Mouse (Mus musculus): ENCODE results near the gene Txnrd1. TPM values are rescaled to one million over a fixed set of nuclear protein-coding genes. Genes with fewer than 3 reads are reported as not detected.

Gene Txnrd1
- total and polyA plus RNA-seq, 2 experiments from 2014 or later: 30.4 to 35.0 TPM

DNA sequence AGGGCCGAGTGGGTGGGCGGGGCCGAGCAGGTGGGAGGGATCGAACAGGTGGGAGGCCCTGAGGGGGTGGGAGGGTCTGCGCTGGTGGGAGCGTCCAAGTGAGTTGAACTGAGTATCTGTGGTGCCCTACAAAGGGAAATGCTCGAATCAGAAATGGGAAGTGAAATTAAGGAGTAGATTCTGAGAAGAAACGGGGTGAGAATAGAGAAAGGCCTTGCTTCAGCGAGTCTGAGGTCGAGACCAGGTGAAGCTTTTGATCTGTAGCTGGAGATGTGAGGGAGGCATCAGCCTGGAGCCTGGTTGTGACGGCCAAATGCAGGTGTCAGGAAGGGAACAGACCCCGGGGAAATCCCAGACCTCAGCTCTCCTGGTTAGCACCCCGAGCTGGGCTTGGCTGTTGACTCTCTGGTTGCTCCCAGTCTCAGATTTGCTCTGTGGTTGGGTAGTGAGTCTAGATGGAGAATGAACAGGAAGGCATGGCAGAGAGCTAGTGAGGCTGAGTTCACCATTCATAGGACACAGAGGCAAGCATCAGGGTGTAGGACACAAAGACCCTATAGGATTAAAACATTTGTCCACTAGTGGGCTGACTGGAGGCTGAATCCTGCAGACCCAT lies 101.4 kb downstream of the Txnrd1 start:
- Histone ChIP-seq H3K36me3 (replicated peaks; ENCODE audit: control insufficient read depth, insufficient read depth, low read length) (no peaks in the 10 kb centered on the region), H3K27ac (ENCODE audit: low read depth) (no peak overlapping the region), H3K27me3 (ENCODE audit: control insufficient read depth, insufficient read depth, low read length) (0 out of 2 replicates have a peak, but pooled peaks cover 4% of the 10 kb centered on the region), H3K4me3 (ENCODE audit: low read depth, low read length) (no peak overlapping the region), H3K9me3 (replicated peaks; ENCODE audit: control insufficient read depth, low read length) (no peaks in the 10 kb centered on the region), H3K9ac (replicated peaks; ENCODE audit: low read depth, low read length) (no peak overlapping the region), H3K4me2 (ENCODE audit: low read depth, low read length) (no peak overlapping the region), H3K4me1 (ENCODE audit: control insufficient read depth, insufficient read depth) (no peaks in the 10 kb centered on the region)
- no peak for DNase-seq (ENCODE audit: low spot score)
- no peak for ATAC-seq (ENCODE audit: insufficient read depth, low read depth)
- 80% methylated on average over 13 of the region's 13 CpGs for WGBS
- no peak for TF ChIP-seq CTCF (IDR thresholded peaks at IDR 0.05; ENCODE audit: low read depth)
- no peak for TF ChIP-seq EP300 (IDR thresholded peaks at IDR 0.05; ENCODE audit: low read depth)

DNA sequence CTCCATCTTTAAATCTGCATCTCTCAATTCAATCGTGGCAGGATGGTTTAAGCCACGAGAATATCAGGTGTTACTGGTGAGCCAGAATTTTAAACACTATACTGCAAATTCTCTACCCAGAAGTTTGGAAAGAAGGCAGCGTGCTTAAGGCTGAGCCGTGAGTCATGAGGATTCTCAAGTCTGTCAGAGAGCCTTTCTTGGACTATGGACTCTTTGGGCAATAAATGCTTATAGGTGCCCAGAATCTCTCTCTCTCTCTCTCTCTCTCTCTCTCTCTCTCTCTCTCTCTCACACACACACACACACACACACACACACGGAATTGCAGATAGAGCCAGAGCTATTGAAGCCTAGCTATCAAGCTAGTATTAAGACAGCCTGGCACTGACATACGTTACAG lies 102.0 kb downstream of the Txnrd1 start:
- H3K4me1 ChIP-seq (ENCODE audit: control insufficient read depth, insufficient read depth): no peaks in the 10 kb centered on the region
- no peak for DNase-seq (ENCODE audit: low spot score)
- no peak for TF ChIP-seq CTCF (IDR thresholded peaks at IDR 0.05; ENCODE audit: low read depth)
- no peak for TF ChIP-seq EP300 (IDR thresholded peaks at IDR 0.05; ENCODE audit: low read depth)
- no peaks in the 10 kb centered on the region for H3K36me3 ChIP-seq (replicated peaks; ENCODE audit: control insufficient read depth, insufficient read depth, low read length)
- H3K4me3 ChIP-seq (ENCODE audit: low read depth, low read length): no peak overlapping the region
- WGBS: 71% methylated on average over 6 of the region's 6 CpGs
- no peak overlapping the region for H3K27ac ChIP-seq (ENCODE audit: low read depth)
- no peaks in the 10 kb centered on the region for H3K9me3 ChIP-seq (replicated peaks; ENCODE audit: control insufficient read depth, low read length)
- no peak for ATAC-seq (ENCODE audit: insufficient read depth, low read depth)
- no peak overlapping the region for H3K4me2 ChIP-seq (ENCODE audit: low read depth, low read length)
- no peak overlapping the region for H3K9ac ChIP-seq (replicated peaks; ENCODE audit: low read depth, low read length)
- 0 out of 2 replicates have a peak, but pooled peaks cover 4% of the 10 kb centered on the region for H3K27me3 ChIP-seq (ENCODE audit: control insufficient read depth, insufficient read depth, low read length)

Other genes starting within 250 kb of the Txnrd1 start
- gene 1190007I07Rik, start 210.7 kb upstream of the Txnrd1 start, total RNA-seq (2014; rRNA removed; ENCODE audit: low replicate concordance): 19.7 and 35.0 TPM in 2 replicates
- gene 1190007I07Rik, start 210.7 kb upstream of the Txnrd1 start, polyA plus RNA-seq (2015; fragmentation: Nextera tagmentation; extraction: Ambion mirVana): 49.9 and 53.1 TPM in 2 replicates
- gene Tdg, start 204.1 kb upstream of the Txnrd1 start, total RNA-seq (2014; rRNA removed; ENCODE audit: low replicate concordance): 37.5 and 43.0 TPM in 2 replicates
- 37.1 and 40.9 TPM in 2 replicates for gene Tdg, start 204.1 kb upstream of the Txnrd1 start, polyA plus RNA-seq (2015; fragmentation: Nextera tagmentation; extraction: Ambion mirVana)
- 6.6 and 9.5 TPM in 2 replicates for gene Glt8d2, start 143.3 kb upstream of the Txnrd1 start, total RNA-seq (2014; rRNA removed; ENCODE audit: low replicate concordance)
- 2.8 TPM in 2 replicates for gene Glt8d2, start 143.3 kb upstream of the Txnrd1 start, polyA plus RNA-seq (2015; fragmentation: Nextera tagmentation; extraction: Ambion mirVana)
- 18.9 and 30.5 TPM in 2 replicates for gene Hcfc2, start 137.8 kb upstream of the Txnrd1 start, total RNA-seq (2014; rRNA removed; ENCODE audit: low replicate concordance)
- gene Hcfc2, start 137.8 kb upstream of the Txnrd1 start, polyA plus RNA-seq (2015; fragmentation: Nextera tagmentation; extraction: Ambion mirVana): 30.6 and 34.3 TPM in 2 replicates
- 12.0 and 18.0 TPM in 2 replicates for gene Nfyb, start 69.8 kb upstream of the Txnrd1 start, total RNA-seq (2014; rRNA removed; ENCODE audit: low replicate concordance)
- gene Nfyb, start 69.8 kb upstream of the Txnrd1 start, polyA plus RNA-seq (2015; fragmentation: Nextera tagmentation; extraction: Ambion mirVana): 14.4 and 15.4 TPM in 2 replicates
- gene Eid3, start 32.7 kb downstream of the Txnrd1 start, total RNA-seq (2014; rRNA removed; ENCODE audit: low replicate concordance): not detected in 2 replicates
- 0.08 and 0.11 TPM in 2 replicates for gene Eid3, start 32.7 kb downstream of the Txnrd1 start, polyA plus RNA-seq (2015; fragmentation: Nextera tagmentation; extraction: Ambion mirVana)
- gene Chst11, start 151.5 kb downstream of the Txnrd1 start, total RNA-seq (2014; rRNA removed; ENCODE audit: low replicate concordance): 6.6 and 8.9 TPM in 2 replicates
- 0.57 and 0.70 TPM in 2 replicates for gene Chst11, start 151.5 kb downstream of the Txnrd1 start, polyA plus RNA-seq (2015; fragmentation: Nextera tagmentation; extraction: Ambion mirVana)

All from heart, postnatal 0 days (tissue).